Mouse (Mus musculus) bone marrow macrophage, adult 2 months (primary cell): ENCODE results near the gene Ppfibp1.

Source experiments
- CTCF ChIP-seq: IDR thresholded peaks from 2 replicates; pipeline ENCODE4 v1.5.1; 2012; ENCODE audit warnings: low read depth, mild to moderate bottlenecking, low read length, moderate library complexity
- POLR2A ChIP-seq: IDR thresholded peaks from 2 replicates; pipeline ENCODE4 v1.6.1; 2012; ENCODE audit warnings: mild to moderate bottlenecking, low read depth, low read length, borderline replicate concordance

GRCm38 (mm10) chr6:146845347-146845746 lies 42.9 kb upstream of the Ppfibp1 start:
- no peak for TF ChIP-seq POLR2A
- TF ChIP-seq CTCF: no peak
